Mouse (Mus musculus): Measurements from ENCODE around the gene Vmn1r152. TPM values are rescaled to one million over a fixed set of nuclear protein-coding genes. Genes with fewer than 3 reads are reported as not detected.

The Vmn1r152 gene
- polyA plus RNA-seq (2017; shearing (Covaris generic)), result not detected

GRCm38 (mm10) chr7:22522667-22523066 lies at the start of gene Vmn1r152:
TSS of gene Vmn1r152 (plus strand) at chr7:22522967.

GRCm38 (mm10) chr7:22499578-22499977 lies 23.2 kb upstream of the Vmn1r152 start, which contains the start of gene Vmn1r151:
TSS of gene Vmn1r151 (minus strand) at chr7:22499678.

GRCm38 (mm10) chr7:22534787-22535186 lies 12.0 kb downstream of the Vmn1r152 start, which contains the start of gene Gm8677:
TSS of gene Gm8677 (minus strand) at chr7:22534887.

GRCm38 (mm10) chr7:22565243-22565642 lies 42.5 kb downstream of the Vmn1r152 start, which contains the start of gene Gm4201:
TSS of gene Gm4201 (minus strand) at chr7:22565343.

Other genes starting within 250 kb of the Vmn1r152 start
- not detected for gene Gm4187, start 193.2 kb upstream of the Vmn1r152 start, polyA plus RNA-seq (2017; shearing (Covaris generic))
- not detected for gene Gm8660, start 151.9 kb upstream of the Vmn1r152 start, polyA plus RNA-seq (2017; shearing (Covaris generic))
- not detected for gene Vmn1r148, start 109.4 kb upstream of the Vmn1r152 start, polyA plus RNA-seq (2017; shearing (Covaris generic))
- not detected for gene Vmn1r149, start 84.7 kb upstream of the Vmn1r152 start, polyA plus RNA-seq (2017; shearing (Covaris generic))
- gene Gm10665, start 58.9 kb upstream of the Vmn1r152 start, polyA plus RNA-seq (2017; shearing (Covaris generic)), result not detected
- gene Vmn1r151, start 23.3 kb upstream of the Vmn1r152 start, polyA plus RNA-seq (2017; shearing (Covaris generic)), result not detected
- gene Gm8677, start 11.9 kb downstream of the Vmn1r152 start, polyA plus RNA-seq (2017; shearing (Covaris generic)), result not detected
- not detected for gene Gm4201, start 42.4 kb downstream of the Vmn1r152 start, polyA plus RNA-seq (2017; shearing (Covaris generic))
- not detected for gene Gm4565, start 65.2 kb downstream of the Vmn1r152 start, polyA plus RNA-seq (2017; shearing (Covaris generic))
- gene Vmn1r155, start 135.1 kb downstream of the Vmn1r152 start, polyA plus RNA-seq (2017; shearing (Covaris generic)), result not detected
- gene Gm8693, start 169.3 kb downstream of the Vmn1r152 start, polyA plus RNA-seq (2017; shearing (Covaris generic)), result not detected
- not detected for gene Gm4567, start 196.7 kb downstream of the Vmn1r152 start, polyA plus RNA-seq (2017; shearing (Covaris generic))
- not detected for gene Vmn1r157, start 238.7 kb downstream of the Vmn1r152 start, polyA plus RNA-seq (2017; shearing (Covaris generic))

All from CD4-positive, CD25-positive, alpha-beta regulatory T cell, adult 9 weeks (primary cell).